Mouse (Mus musculus): Measurements from ENCODE around the gene Rasgef1a.
A peak's percentile ranks its signal among the peaks of the same experiment; 100 is the strongest.

The Rasgef1a gene

GRCm38 (mm10) chr6:118010756-118011615 lies at the start of gene Rasgef1a:
Gene Rasgef1a, plus strand, starts transcription at chr6:118011438.
- no peak for DNase-seq

GRCm38 (mm10) chr6:117963201-117963600 lies 48.0 kb upstream of the Rasgef1a start:
- no peak for DNase-seq

GRCm38 (mm10) chr6:117966729-117967128 lies 44.5 kb upstream of the Rasgef1a start:
- DNase-seq: peak; percentile 8

- no peak for DNase-seq
Measured at GRCm38 (mm10) chr6:117987173-117987572, 24.1 kb upstream of the Rasgef1a start.

- DNase-seq: no peak
Measured at GRCm38 (mm10) chr6:117989209-117989608, 22.0 kb upstream of the Rasgef1a start.

- DNase-seq: no peak
Measured at GRCm38 (mm10) chr6:117990649-117991048, 20.6 kb upstream of the Rasgef1a start.

- DNase-seq: no peak
Measured at GRCm38 (mm10) chr6:117991297-117991696, 19.9 kb upstream of the Rasgef1a start.

- DNase-seq: no peak
Measured at GRCm38 (mm10) chr6:117991928-117992327, 19.3 kb upstream of the Rasgef1a start.

GRCm38 (mm10) chr6:117995168-117995567 lies 16.1 kb upstream of the Rasgef1a start:
- DNase-seq: no peak

GRCm38 (mm10) chr6:118001272-118001671 lies 10.0 kb upstream of the Rasgef1a start:
- no peak for DNase-seq

- no peak for DNase-seq
Measured at GRCm38 (mm10) chr6:118007302-118007701, 3.9 kb upstream of the Rasgef1a start.

GRCm38 (mm10) chr6:118007843-118008539 lies 3.2 kb upstream of the Rasgef1a start:
- no peak for DNase-seq

- no peak for DNase-seq
Measured at GRCm38 (mm10) chr6:118010256-118010655, 982 bp upstream of the Rasgef1a start.

GRCm38 (mm10) chr6:118011616-118012316 lies 528 bp downstream of the Rasgef1a start:
- DNase-seq: no peak

- DNase-seq: no peak
Measured at GRCm38 (mm10) chr6:118012317-118012700, 1.1 kb downstream of the Rasgef1a start.

GRCm38 (mm10) chr6:118012987-118013866 lies 2.0 kb downstream of the Rasgef1a start:
- no peak for DNase-seq

GRCm38 (mm10) chr6:118014881-118015280 lies 3.6 kb downstream of the Rasgef1a start:
- no peak for DNase-seq

- DNase-seq: no peak
Measured at GRCm38 (mm10) chr6:118015971-118016370, 4.7 kb downstream of the Rasgef1a start.

GRCm38 (mm10) chr6:118018666-118019065 lies 7.4 kb downstream of the Rasgef1a start:
- DNase-seq: no peak

- no peak for DNase-seq
Measured at GRCm38 (mm10) chr6:118019569-118019968, 8.3 kb downstream of the Rasgef1a start.

- DNase-seq: no peak
Measured at GRCm38 (mm10) chr6:118022898-118023635, 11.8 kb downstream of the Rasgef1a start.

GRCm38 (mm10) chr6:118027036-118027435 lies 15.8 kb downstream of the Rasgef1a start:
- DNase-seq: no peak
